Mouse (Mus musculus) stomach, embryonic 15.5 days (tissue): Measurements from ENCODE around the gene Arglu1. TPM values are rescaled to one million over a fixed set of nuclear protein-coding genes. Genes with fewer than 3 reads are reported as not detected.

ENCODE experiments used
- ATAC-seq: fragments of 200-750 bp; cut with Nextera tagmentation; 2 replicates; pipeline ENCODE4 v1.8.0; 2017; ENCODE audit warnings: low read depth, moderate number of reproducible peaks, moderate TSS enrichment; ENCODE audit not compliant: insufficient read depth, low FRiP score
- H3K27ac ChIP-seq: fragments of 300-500 bp; sonication (generic); 2 replicates; pipeline ENCODE4 v1.5.1; 2015; ENCODE audit warnings: mild to moderate bottlenecking, inconsistent platforms
- H3K27me3 ChIP-seq: fragments of 300-500 bp; sonication (generic); replicated peaks from 2 replicates; pipeline ENCODE4 v1.6.1; 2015; ENCODE audit warnings: inconsistent platforms
- H3K36me3 ChIP-seq: fragments of 300-500 bp; sonication (generic); 2 replicates; pipeline ENCODE4 v1.6.1; 2015; ENCODE audit warnings: inconsistent platforms
- H3K4me1 ChIP-seq: fragments of 300-500 bp; sonication (generic); 2 replicates; pipeline ENCODE4 v1.6.1; 2015; ENCODE audit warnings: inconsistent platforms
- H3K4me2 ChIP-seq: fragments of 300-500 bp; sonication (generic); 2 replicates; pipeline ENCODE4 v1.6.1; 2015; ENCODE audit warnings: mild to moderate bottlenecking, inconsistent platforms
- H3K4me3 ChIP-seq: fragments of 300-500 bp; sonication (generic); replicated peaks from 2 replicates; pipeline ENCODE4 v1.5.1; 2015; ENCODE audit warnings: inconsistent platforms
- H3K9ac ChIP-seq: fragments of 300-500 bp; sonication (generic); 2 replicates; pipeline ENCODE4 v1.6.1; 2015; ENCODE audit warnings: inconsistent platforms
- H3K9me3 ChIP-seq: fragments of 300-500 bp; sonication (generic); 2 replicates; pipeline ENCODE4 v1.6.1; 2016; ENCODE audit warnings: inconsistent platforms
- WGBS: fragments of 180-500 bp; shearing (Covaris S2); methylation state at CpG from one replicate; pipeline ENCODE4 v1.1.7; 2015; 5-methylcytosine and 5-hydroxymethylcytosine counted together
- polyA plus RNA-seq: library from polyadenylated mRNA; unstranded; fragments of >200 nt; fragmentation: Nextera tagmentation; extraction: Ambion mirVana; gene quantifications from 2 replicates; pipeline ENCODE4 v1.2.1, GENCODE M21; 2015

Gene Arglu1
- polyA plus RNA-seq, 1 experiment from 2014 or later: 142 TPM

- Histone ChIP-seq H3K27ac (no peak overlapping the region), H3K4me3 (peak overlapping the region; percentile 87), H3K9me3 (no peaks in the 10 kb centered on the region), H3K4me1 (peaks cover 24% of the 10 kb centered on the region; the same call in 1 of the 2 replicates), H3K36me3 (no peaks in the 10 kb centered on the region), H3K27me3 (no peaks in the 10 kb centered on the region), H3K9ac (peak overlapping the region; percentile 100), H3K4me2 (peak overlapping the region; percentile 76)
- no peak for ATAC-seq
- WGBS: 8% methylated on average over 9 of the region's 9 CpGs
These were observed 1.4 kb downstream of the Arglu1 start for GRCm38 (mm10) chr8:8688823-8689453.

- no peaks in the 10 kb centered on the region for H3K9me3 ChIP-seq
- H3K27me3 ChIP-seq: no peaks in the 10 kb centered on the region
- H3K4me2 ChIP-seq: no peak overlapping the region
- no peak overlapping the region for H3K27ac ChIP-seq
- no peak overlapping the region for H3K9ac ChIP-seq
- H3K36me3 ChIP-seq: peaks cover 1% of the 10 kb centered on the region; the same call in 1 of the 2 replicates
- 61% methylated on average over 2 of the region's 2 CpGs for WGBS
- H3K4me3 ChIP-seq: no peak overlapping the region
- H3K4me1 ChIP-seq: peaks cover 24% of the 10 kb centered on the region; the same call in 1 of the 2 replicates
- ATAC-seq: no peak
These were observed 4.8 kb downstream of the Arglu1 start for GRCm38 (mm10) chr8:8685517-8685916.

GRCm38 (mm10) chr8:8682697-8683096 lies 7.6 kb downstream of the Arglu1 start:
- Histone ChIP-seq H3K4me2 (no peak overlapping the region), H3K36me3 (peaks cover 12% of the 10 kb centered on the region), H3K9me3 (no peaks in the 10 kb centered on the region), H3K9ac (no peak overlapping the region), H3K27ac (no peak overlapping the region), H3K4me1 (peaks cover 10% of the 10 kb centered on the region; the same call in 1 of the 2 replicates), H3K27me3 (no peaks in the 10 kb centered on the region), H3K4me3 (no peak overlapping the region)
- 66% methylated on average over 3 of the region's 3 CpGs for WGBS
- no peak for ATAC-seq

- H3K27me3 ChIP-seq: no peaks in the 10 kb centered on the region
- H3K36me3 ChIP-seq: peaks cover 28% of the 10 kb centered on the region
- H3K4me3 ChIP-seq: no peak overlapping the region
- ATAC-seq: no peak
- H3K9me3 ChIP-seq: no peaks in the 10 kb centered on the region
- H3K9ac ChIP-seq: no peak overlapping the region
- 92% methylated on average over 3 of the region's 3 CpGs for WGBS
- H3K4me1 ChIP-seq: no peaks in the 10 kb centered on the region
- H3K4me2 ChIP-seq: no peak overlapping the region
- no peak overlapping the region for H3K27ac ChIP-seq
These were observed 12.1 kb downstream of the Arglu1 start for GRCm38 (mm10) chr8:8678236-8678635.

GRCm38 (mm10) chr8:8674864-8675263 lies 15.5 kb downstream of the Arglu1 start:
- Histone ChIP-seq H3K36me3 (peaks cover 24% of the 10 kb centered on the region), H3K9me3 (no peaks in the 10 kb centered on the region), H3K9ac (no peak overlapping the region), H3K27ac (no peak overlapping the region), H3K4me3 (no peak overlapping the region), H3K4me1 (no peaks in the 10 kb centered on the region), H3K4me2 (no peak overlapping the region), H3K27me3 (no peaks in the 10 kb centered on the region)
- no peak for ATAC-seq
- WGBS: 75% methylated on average over 5 of the region's 5 CpGs

- ATAC-seq: peak; percentile 21; the same call in 1 of the 2 replicates
- H3K4me2 ChIP-seq: peak overlapping the region; percentile 95
- under 1% methylated on average over 23 of the region's 23 CpGs for WGBS
- no peaks in the 10 kb centered on the region for H3K9me3 ChIP-seq
- no peaks in the 10 kb centered on the region for H3K4me1 ChIP-seq
- H3K4me3 ChIP-seq: peak overlapping the region; percentile 80
- no peaks in the 10 kb centered on the region for H3K36me3 ChIP-seq
- no peaks in the 10 kb centered on the region for H3K27me3 ChIP-seq
- peak overlapping the region; percentile 81 for H3K27ac ChIP-seq
- peak overlapping the region; percentile 41 for H3K9ac ChIP-seq
These were observed 28.6 kb downstream of the Arglu1 start for GRCm38 (mm10) chr8:8661759-8662138.

GRCm38 (mm10) chr8:8661103-8661758 lies 29.1 kb downstream of the Arglu1 start, which contains the start of gene Efnb2:
Gene Efnb2, minus strand, starts transcription at chr8:8661242.
- Histone ChIP-seq H3K27me3 (no peaks in the 10 kb centered on the region), H3K9me3 (no peaks in the 10 kb centered on the region), H3K4me3 (peak within 1 kb of the TSS; percentile 80), H3K4me2 (peak within 1 kb of the TSS; percentile 95), H3K9ac (peak within 1 kb of the TSS; percentile 90), H3K36me3 (no peaks in the 10 kb centered on the region), H3K4me1 (no peaks in the 10 kb centered on the region), H3K27ac (peak within 1 kb of the TSS; percentile 84)
- peak; percentile 95 for ATAC-seq
- under 1% methylated on average over 70 of the region's 70 CpGs for WGBS

- Histone ChIP-seq H3K9ac (peak overlapping the region; percentile 90), H3K27ac (peak overlapping the region; percentile 84), H3K9me3 (no peaks in the 10 kb centered on the region), H3K36me3 (no peaks in the 10 kb centered on the region), H3K4me2 (peak overlapping the region; percentile 95), H3K4me3 (peak overlapping the region; percentile 80), H3K27me3 (no peaks in the 10 kb centered on the region), H3K4me1 (no peaks in the 10 kb centered on the region)
- peak; percentile 19 for ATAC-seq
- under 1% methylated on average over 83 of the region's 88 CpGs for WGBS
These were observed 29.8 kb downstream of the Arglu1 start for GRCm38 (mm10) chr8:8660307-8661098.

- Histone ChIP-seq H3K4me3 (peak overlapping the region; percentile 80), H3K4me2 (peak overlapping the region; percentile 95), H3K4me1 (peaks cover 3% of the 10 kb centered on the region; the same call in 1 of the 2 replicates), H3K27me3 (no peaks in the 10 kb centered on the region), H3K9ac (peak overlapping the region; percentile 90), H3K9me3 (no peaks in the 10 kb centered on the region), H3K36me3 (no peaks in the 10 kb centered on the region), H3K27ac (peak overlapping the region; percentile 84)
- no peak for ATAC-seq
- under 1% methylated on average over 53 of the region's 53 CpGs for WGBS
These were observed 30.6 kb downstream of the Arglu1 start for GRCm38 (mm10) chr8:8659503-8660306.

- Histone ChIP-seq H3K9me3 (no peaks in the 10 kb centered on the region), H3K36me3 (no peaks in the 10 kb centered on the region), H3K27ac (peak overlapping the region; percentile 44), H3K4me3 (peak overlapping the region; percentile 80), H3K27me3 (no peaks in the 10 kb centered on the region), H3K9ac (peak overlapping the region; percentile 90; the same call in 1 of the 2 replicates), H3K4me2 (peak overlapping the region; percentile 95), H3K4me1 (peaks cover 8% of the 10 kb centered on the region; the same call in 1 of the 2 replicates)
- peak; percentile 51; the same call in 1 of the 2 replicates for ATAC-seq
- WGBS: 5% methylated on average over 18 of the region's 19 CpGs
These were observed 31.7 kb downstream of the Arglu1 start for GRCm38 (mm10) chr8:8658426-8659224.
